Mouse (Mus musculus): ENCODE data around the gene Gcnt4.

DNA sequence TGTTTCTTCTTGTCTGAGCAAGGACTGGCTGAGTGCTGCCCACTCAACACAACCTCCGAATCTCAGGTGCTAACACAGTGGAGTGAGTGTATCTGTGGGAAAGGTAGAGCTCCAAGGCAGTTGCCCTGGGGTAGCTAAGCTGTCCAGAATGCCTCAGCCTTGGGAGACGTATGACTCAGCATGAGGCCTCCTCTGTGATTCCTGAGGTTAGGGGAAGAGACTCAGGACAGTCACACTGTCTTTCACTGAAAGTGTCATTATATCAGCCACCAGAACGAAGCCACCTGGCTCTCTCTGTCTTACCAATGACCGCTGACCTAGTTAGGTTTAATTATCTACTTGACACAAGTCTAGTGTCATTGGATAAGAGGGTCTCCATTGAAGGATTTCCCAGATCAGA lies 46.6 kb downstream of the Gcnt4 start:
- TF ChIP-seq CTCF (conservative IDR thresholded peaks at IDR 0.05 in 1 of 2, IDR thresholded peaks at IDR 0.05 in 1 of 2; ENCODE audit: low read depth in 2 of 2, low read length in 2 of 2) (no peak), ZKSCAN1 (IDR thresholded peaks at IDR 0.05; ENCODE audit: borderline replicate concordance, low read depth, low read length) (no peak), EP300 (IDR thresholded peaks at IDR 0.05; ENCODE audit: low read length) (no peak), ZMIZ1 (IDR thresholded peaks at IDR 0.05; ENCODE audit: low read depth, low read length) (no peak)

All from CH12.LX (cell line).